Mouse (Mus musculus) embryonic facial prominence, embryonic 15.5 days (tissue): Measurements from ENCODE around the gene Adgrl1. TPM values are rescaled to one million over a fixed set of nuclear protein-coding genes. Genes with fewer than 3 reads are reported as not detected.
A peak's percentile ranks its signal among the peaks of the same experiment; 100 is the strongest.
"Not testable (repeated sequence)": the region's sequence is repeated elsewhere in the genome, so short reads cannot be mapped to it uniquely, and the experiment has no call there.

Experiments
- ATAC-seq: fragments of 200-750 bp; cut with Nextera tagmentation; 2 replicates; pipeline ENCODE4 v1.8.0; 2017; ENCODE audit warnings: low read depth, moderate TSS enrichment; ENCODE audit not compliant: insufficient number of reproducible peaks, low FRiP score, low TSS enrichment
- H3K27ac ChIP-seq: fragments of 300-500 bp; sonication (generic); replicated peaks from 2 replicates; pipeline ENCODE4 v1.5.1; 2015; ENCODE audit warnings: mild to moderate bottlenecking, inconsistent platforms
- H3K27me3 ChIP-seq: fragments of 300-500 bp; sonication (generic); 2 replicates; pipeline ENCODE4 v1.6.1; 2015; ENCODE audit warnings: inconsistent platforms
- H3K36me3 ChIP-seq: fragments of 300-500 bp; sonication (generic); 2 replicates; pipeline ENCODE4 v1.6.1; 2015; ENCODE audit warnings: mild to moderate bottlenecking, inconsistent platforms
- H3K4me1 ChIP-seq: fragments of 300-500 bp; sonication (generic); 2 replicates; pipeline ENCODE4 v1.6.1; 2015; ENCODE audit warnings: inconsistent platforms
- H3K4me2 ChIP-seq: fragments of 300-500 bp; sonication (generic); replicated peaks from 2 replicates; pipeline ENCODE4 v1.6.1; 2015; ENCODE audit warnings: mild to moderate bottlenecking, inconsistent platforms
- H3K4me3 ChIP-seq: fragments of 300-500 bp; sonication (generic); replicated peaks from 2 replicates; pipeline ENCODE4 v1.5.1; 2015; ENCODE audit warnings: mild to moderate bottlenecking, inconsistent platforms
- H3K9ac ChIP-seq: fragments of 300-500 bp; sonication (generic); 2 replicates; pipeline ENCODE4 v1.6.1; 2015; ENCODE audit warnings: inconsistent platforms
- H3K9me3 ChIP-seq: fragments of 300-500 bp; sonication (generic); replicated peaks from 2 replicates; pipeline ENCODE4 v1.6.1; 2016; ENCODE audit warnings: inconsistent platforms
- WGBS: fragments of 180-500 bp; shearing (Covaris S2); methylation state at CpG from one replicate; pipeline ENCODE4 v1.1.7; 2015; 5-methylcytosine and 5-hydroxymethylcytosine counted together
- polyA plus RNA-seq: library from polyadenylated mRNA; unstranded; fragments of >200 nt; fragmentation: Nextera tagmentation; extraction: Ambion mirVana; gene quantifications from 2 replicates; pipeline ENCODE4 v1.2.1, GENCODE M21; 2015

Gene Adgrl1
- polyA plus RNA-seq, 1 experiment from 2014 or later = 23.2 TPM

GRCm38 (mm10) chr8:83976779-83977350 is 77.0 kb downstream of the Adgrl1 start:
- no peak overlapping the region for H3K4me2 ChIP-seq
- 88% methylated on average over 5 of the region's 5 CpGs for WGBS

GRCm38 (mm10) chr8:83977646-83978045 is 77.7 kb downstream of the Adgrl1 start:
- Histone ChIP-seq H3K9me3 (no peaks in the 10 kb centered on the region), H3K9ac (no peak overlapping the region), H3K4me1 (peaks cover 37% of the 10 kb centered on the region), H3K27ac (no peak overlapping the region; the same call in 1 of the 2 replicates), H3K27me3 (no peaks in the 10 kb centered on the region), H3K4me2 (no peak overlapping the region), H3K36me3 (peaks cover 26% of the 10 kb centered on the region), H3K4me3 (no peak overlapping the region)
- ATAC-seq = no peak
- WGBS = 49% methylated on average over 6 of the region's 6 CpGs

More at GRCm38 (mm10) chr8:83976779-83977350, 77.0 kb downstream of the Adgrl1 start:
- H3K27ac ChIP-seq = no peak overlapping the region
- peaks cover 20% of the 10 kb centered on the region for H3K36me3 ChIP-seq
- ATAC-seq = no peak
- no peak overlapping the region for H3K9ac ChIP-seq
- no peak overlapping the region for H3K4me3 ChIP-seq
- no peaks in the 10 kb centered on the region for H3K27me3 ChIP-seq
- H3K4me1 ChIP-seq = peaks cover 40% of the 10 kb centered on the region
- H3K9me3 ChIP-seq = no peaks in the 10 kb centered on the region

GRCm38 (mm10) chr8:83978200-83978599 is 78.3 kb downstream of the Adgrl1 start:
- H3K4me2 ChIP-seq = no peak overlapping the region

GRCm38 (mm10) chr8:83980250-83980649 is 80.3 kb downstream of the Adgrl1 start:
- Histone ChIP-seq H3K4me1 (peaks cover 22% of the 10 kb centered on the region), H3K4me2 (no peak overlapping the region), H3K27ac (no peak overlapping the region), H3K27me3 (no peaks in the 10 kb centered on the region), H3K9me3 (no peaks in the 10 kb centered on the region), H3K9ac (no peak overlapping the region), H3K36me3 (peaks cover 50% of the 10 kb centered on the region), H3K4me3 (no peak overlapping the region)
- 68% methylated on average over 1 of the region's 1 CpGs for WGBS
- peak; percentile 31; the same call in 1 of the 2 replicates for ATAC-seq

More at GRCm38 (mm10) chr8:83978200-83978599, 78.3 kb downstream of the Adgrl1 start:
- H3K4me1 ChIP-seq = peaks cover 37% of the 10 kb centered on the region
- H3K27ac ChIP-seq = no peak overlapping the region
- peaks cover 32% of the 10 kb centered on the region for H3K36me3 ChIP-seq
- no peaks in the 10 kb centered on the region for H3K27me3 ChIP-seq
- no peak overlapping the region for H3K9ac ChIP-seq
- WGBS = 73% methylated on average over 9 of the region's 9 CpGs
- H3K4me3 ChIP-seq = no peak overlapping the region
- ATAC-seq = no peak
- H3K9me3 ChIP-seq = no peaks in the 10 kb centered on the region

- no peak for ATAC-seq
- Histone ChIP-seq H3K27me3 (no peaks in the 10 kb centered on the region), H3K36me3 (peaks cover 54% of the 10 kb centered on the region), H3K4me1 (peaks cover 22% of the 10 kb centered on the region), H3K27ac (no peak overlapping the region), H3K9me3 (no peaks in the 10 kb centered on the region), H3K4me3 (no peak overlapping the region), H3K9ac (no peak overlapping the region), H3K4me2 (no peak overlapping the region)
- WGBS = 71% methylated on average over 8 of the region's 8 CpGs
Measured at GRCm38 (mm10) chr8:83980845-83981244, 80.9 kb downstream of the Adgrl1 start.

- WGBS = 93% methylated on average over 7 of the region's 7 CpGs
- Histone ChIP-seq H3K9ac (no peak overlapping the region), H3K9me3 (no peaks in the 10 kb centered on the region), H3K27me3 (no peaks in the 10 kb centered on the region), H3K36me3 (peaks cover 61% of the 10 kb centered on the region), H3K4me1 (peaks cover 18% of the 10 kb centered on the region), H3K27ac (no peak overlapping the region), H3K4me3 (no peak overlapping the region), H3K4me2 (no peak overlapping the region)
- no peak for ATAC-seq
Measured at GRCm38 (mm10) chr8:83981533-83981932, 81.6 kb downstream of the Adgrl1 start.

GRCm38 (mm10) chr8:83982449-83982848 is 82.5 kb downstream of the Adgrl1 start:
- H3K4me3 ChIP-seq = no peak overlapping the region
- peaks cover 9% of the 10 kb centered on the region for H3K4me1 ChIP-seq
- H3K36me3 ChIP-seq = peaks cover 70% of the 10 kb centered on the region
- no peak overlapping the region for H3K4me2 ChIP-seq
- no peak overlapping the region for H3K27ac ChIP-seq
- no peaks in the 10 kb centered on the region for H3K27me3 ChIP-seq
- no peaks in the 10 kb centered on the region for H3K9me3 ChIP-seq
- ATAC-seq = no peak
- WGBS = 85% methylated on average over 4 of the region's 4 CpGs
- H3K9ac ChIP-seq = no peak overlapping the region

GRCm38 (mm10) chr8:83983222-83983621 is 83.3 kb downstream of the Adgrl1 start:
- not testable (repeated sequence) for H3K4me1 ChIP-seq, H3K4me2 ChIP-seq, H3K4me3 ChIP-seq, H3K9ac ChIP-seq, H3K9me3 ChIP-seq, H3K27ac ChIP-seq, ATAC-seq, H3K27me3 ChIP-seq
- WGBS = 91% methylated on average over 2 of the region's 2 CpGs
- peaks cover 78% of the 10 kb centered on the region for H3K36me3 ChIP-seq

- H3K4me1 ChIP-seq = no peaks in the 10 kb centered on the region
- H3K27me3 ChIP-seq = no peaks in the 10 kb centered on the region
- H3K9me3 ChIP-seq = no peaks in the 10 kb centered on the region
- H3K4me2 ChIP-seq = no peak overlapping the region
- H3K4me3 ChIP-seq = no peak overlapping the region
- H3K36me3 ChIP-seq = peaks cover 88% of the 10 kb centered on the region
- 89% methylated on average over 7 of the region's 7 CpGs for WGBS
- H3K27ac ChIP-seq = no peak overlapping the region
- no peak overlapping the region for H3K9ac ChIP-seq
- no peak for ATAC-seq
Measured at GRCm38 (mm10) chr8:83989243-83989642, 89.3 kb downstream of the Adgrl1 start.

- no peak for ATAC-seq
- H3K27me3 ChIP-seq = no peaks in the 10 kb centered on the region
- H3K4me3 ChIP-seq = no peak overlapping the region
- H3K4me1 ChIP-seq = no peaks in the 10 kb centered on the region
- no peak overlapping the region for H3K9ac ChIP-seq
- peaks cover 87% of the 10 kb centered on the region for H3K36me3 ChIP-seq
- H3K4me2 ChIP-seq = no peak overlapping the region
- no peaks in the 10 kb centered on the region for H3K9me3 ChIP-seq
- WGBS = 92% methylated on average over 14 of the region's 14 CpGs
- H3K27ac ChIP-seq = no peak overlapping the region
Measured at GRCm38 (mm10) chr8:83990170-83990569, 90.3 kb downstream of the Adgrl1 start.
